Mouse (Mus musculus) heart, postnatal 36 days (tissue): ENCODE measurements at regions not wholly inside any gene's neighbourhood (a gene's known extent, or its start where the extent isn't known, plus 50 kb on each side); places are given as distances from the start of the nearest gene placed in this dataset.

Experiments used
- DNase-seq, 2 experiments: peaks; one replicate each; pipeline ENCODE4 v3.0.0; 2021 to 2022
- intact Hi-C: fragments of 180-260 bp; cut with DNase I; formaldehyde crosslinking; loops from one replicate; pipeline ENCODE4 v1.15.1; 2025

GRCm38 (mm10) chr3:144255596-144256550, 50.9 kb upstream of the Lmo4 start:
- intact Hi-C loops = no loop called here

More at GRCm38 (mm10) chr3:144255596-144256550, 50.9 kb upstream of the Lmo4 start:
- no peak for DNase-seq
